ENCODE assay signal across 8 mouse cellular contexts in the genomic region with DNA sequence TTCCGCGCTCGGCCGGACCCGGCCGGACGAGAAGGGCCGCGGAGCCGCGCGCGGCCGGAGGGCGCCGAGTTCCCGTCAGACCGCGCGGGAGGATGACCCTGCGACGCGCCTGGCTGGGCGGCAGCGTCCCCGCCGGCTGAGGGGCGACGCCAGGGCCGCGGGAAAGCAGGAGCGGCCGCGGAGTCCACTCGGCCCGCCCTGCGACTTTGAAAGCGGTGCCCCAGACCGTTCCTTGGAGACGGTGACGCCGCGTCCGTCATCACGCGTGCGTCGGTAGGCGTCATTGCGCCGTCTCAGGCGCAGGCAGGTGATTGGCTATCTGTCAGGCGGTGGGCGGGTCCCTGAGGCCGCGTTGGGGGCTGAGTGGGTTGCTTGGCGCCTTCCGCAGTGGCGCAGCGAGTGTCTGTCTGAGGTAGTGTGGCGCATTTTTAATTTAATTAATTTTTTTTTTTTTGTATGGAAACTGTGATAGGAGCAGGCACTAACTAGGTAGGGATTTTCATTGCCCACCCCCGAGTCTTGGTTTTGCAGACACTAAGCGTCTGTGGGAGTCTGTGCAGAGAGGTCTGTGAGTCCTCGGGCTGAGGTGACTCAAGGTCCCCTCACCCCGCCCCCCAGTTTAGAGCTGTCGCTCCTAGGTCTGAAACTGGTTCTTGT. TPM values are rescaled to one million over a fixed set of nuclear protein-coding genes. Genes with fewer than 3 reads are reported as not detected.
DNase-seq lines count a peak whose midpoint lies in the region; ATAC-seq lines count a peak whose summit lies in the region.

A gene (minus strand): TSS at position 237 of the 657 bp plus-strand sequence.
A gene (plus strand): TSS at position 334 of the 657 bp plus-strand sequence.

- no peaks in the 10 kb centered on the region for H3K9me3 ChIP-seq in forebrain, embryonic 14.5 days (replicated peaks; ENCODE audit: control insufficient read depth, low read length)
- H3K9me3 ChIP-seq in neural tube, embryonic 15.5 days (replicated peaks): no peaks in the 10 kb centered on the region

- peak within 1 kb of the TSS; percentile 66 for H3K4me2 ChIP-seq in forebrain, embryonic 14.5 days (ENCODE audit: low read length)
- peak within 1 kb of the TSS; percentile 78 for H3K4me2 ChIP-seq in neural tube, embryonic 15.5 days

- under 1% methylated on average over 59 of the region's 66 CpGs for WGBS in forebrain, embryonic 14.5 days
- under 1% methylated on average over 66 of the region's 66 CpGs for WGBS in neural tube, embryonic 15.5 days

- intact Hi-C loops in heart, postnatal 14 days (cut with DNase I): loop anchor here (5.0 to 10.0 kb wide), 3 partner anchors 175 to 668 kb away; no protein-coding TSS in a partner anchor

- H3K4me1 ChIP-seq in forebrain, embryonic 14.5 days (ENCODE audit: control insufficient read depth, insufficient read depth, low read length): peaks cover 13% of the 10 kb centered on the region
- peaks cover 21% of the 10 kb centered on the region for H3K4me1 ChIP-seq in neural tube, embryonic 15.5 days

- peak; percentile 95 for DNase-seq in ES-CJ7 (ENCODE audit: low read depth, low spot score)
- DNase-seq in cerebellum, adult 11 months: peak; percentile 97
- peak; percentile 99 for DNase-seq in forebrain, embryonic 14.5 days (ENCODE audit: low spot score)
- DNase-seq in heart, postnatal 14 days: peak; percentile 97 to 98
- peak; percentile 97 for DNase-seq in layer of hippocampus, adult 11-12 months (ENCODE audit: low spot score)
- DNase-seq in lung, adult 18-20 months: peak; percentile 97
- peak; percentile 95 for DNase-seq in testis, postnatal 14 days (ENCODE audit: low spot score)

- ATAC-seq in forebrain, embryonic 14.5 days: peak; percentile 100
- ATAC-seq in neural tube, embryonic 15.5 days (ENCODE audit: low FRiP score): peak; percentile 100

- H3K36me3 ChIP-seq in forebrain, embryonic 14.5 days (ENCODE audit: control insufficient read depth, insufficient read depth, low read length): no peaks in the 10 kb centered on the region
- H3K36me3 ChIP-seq in neural tube, embryonic 15.5 days: no peaks in the 10 kb centered on the region

- peak within 1 kb of the TSS; percentile 91 for H3K27ac ChIP-seq in forebrain, embryonic 14.5 days (ENCODE audit: low read depth, low read length)
- H3K27ac ChIP-seq in neural tube, embryonic 15.5 days (replicated peaks): peak within 1 kb of the TSS; percentile 93

- H3K9ac ChIP-seq in forebrain, embryonic 14.5 days (ENCODE audit: low read length): peak within 1 kb of the TSS; percentile 80
- peak within 1 kb of the TSS; percentile 81 for H3K9ac ChIP-seq in neural tube, embryonic 15.5 days (replicated peaks)

- H3K27me3 ChIP-seq in forebrain, embryonic 14.5 days (replicated peaks; ENCODE audit: control insufficient read depth, insufficient read depth, low read length): no peaks in the 10 kb centered on the region
- no peaks in the 10 kb centered on the region for H3K27me3 ChIP-seq in neural tube, embryonic 15.5 days (replicated peaks)

- H3K4me3 ChIP-seq in forebrain, embryonic 14.5 days (ENCODE audit: low read depth, low read length): peak within 1 kb of the TSS; percentile 77
- H3K4me3 ChIP-seq in neural tube, embryonic 15.5 days (replicated peaks): peak within 1 kb of the TSS; percentile 71

RNA-seq across cellular contexts. Expression of the first gene that starts in this region (rescaled TPM):
- polyA plus RNA-seq in forebrain, embryonic 14.5 days (2014; fragmentation: Nextera tagmentation; extraction: Ambion mirVana): 13.1 and 15.0 TPM in 2 replicates
- total RNA-seq in heart, postnatal 14 days (2021): 1 to 10 TPM; 6.9 to 7.6 TPM
- 20.0 and 21.5 TPM in 2 replicates for polyA plus RNA-seq in neural tube, embryonic 15.5 days (2015; fragmentation: Nextera tagmentation; extraction: Ambion mirVana)

RNA-seq across cellular contexts. Expression of the second gene that starts in this region (rescaled TPM):
- polyA plus RNA-seq in forebrain, embryonic 14.5 days (2014; fragmentation: Nextera tagmentation; extraction: Ambion mirVana): 10.4 and 10.6 TPM in 2 replicates
- 10 to 100 TPM in 1 of 2 experiments, 1 to 10 TPM in 1; 8.6 to 10.0 TPM for total RNA-seq in heart, postnatal 14 days (2021)
- polyA plus RNA-seq in neural tube, embryonic 15.5 days (2015; fragmentation: Nextera tagmentation; extraction: Ambion mirVana): 10.1 and 11.9 TPM in 2 replicates

Comparison
In these comparisons a context has a peak if more than half of its experiments do, and no peak if none do; other contexts are left out.
1. Peak in every context shown above with its lines: DNase-seq, ATAC-seq, H3K4me3 ChIP-seq and H3K27ac ChIP-seq.